Mouse (Mus musculus): Measurements from ENCODE around the gene Slc25a4. TPM values are rescaled to one million over a fixed set of nuclear protein-coding genes. Genes with fewer than 3 reads are reported as not detected.

Gene Slc25a4
- total RNA-seq, 1 experiment from 2014 or later: 193 TPM

Other genes with a start within 250 kb of the Slc25a4 start
- gene 1700029J07Rik, start 236.0 kb downstream of the Slc25a4 start, total RNA-seq (2017): 6.1 and 6.2 TPM in 2 replicates
- 74.2 and 86.3 TPM in 2 replicates for gene Ufsp2, start 235.8 kb downstream of the Slc25a4 start, total RNA-seq (2017)
- gene Lrp2bp, start 212.0 kb downstream of the Slc25a4 start, total RNA-seq (2017): 0.10 TPM in 1 of 2 replicates, not detected in the other
- gene Ankrd37, start 205.6 kb downstream of the Slc25a4 start, total RNA-seq (2017): 8.0 and 9.0 TPM in 2 replicates
- 51.7 and 54.8 TPM in 2 replicates for gene Cfap97, start 59.5 kb downstream of the Slc25a4 start, total RNA-seq (2017)
- 12.3 and 17.5 TPM in 2 replicates for gene Snx25, start 59.1 kb downstream of the Slc25a4 start, total RNA-seq (2017)
- not detected in 2 replicates for gene Helt, start 83.4 kb upstream of the Slc25a4 start, total RNA-seq (2017)

Measured in hematopoietic stem cell, adult 5-6 weeks (primary cell).